Mouse (Mus musculus) kidney, adult 9 months (tissue): ENCODE results near the gene Tardbp.

Experiments
- DNase-seq: peaks from one replicate; pipeline ENCODE4 v3.0.0; 2022

Gene Tardbp

GRCm38 (mm10) chr4:148598826-148599225 lies 28.0 kb downstream of the Tardbp start:
- DNase-seq, result no peak

GRCm38 (mm10) chr4:148596731-148597130 lies 30.1 kb downstream of the Tardbp start:
- no peak for DNase-seq

GRCm38 (mm10) chr4:148595916-148596315 lies 30.9 kb downstream of the Tardbp start:
- no peak for DNase-seq

GRCm38 (mm10) chr4:148593996-148594395 lies 32.8 kb downstream of the Tardbp start:
- no peak for DNase-seq

- no peak for DNase-seq
Measured at GRCm38 (mm10) chr4:148591637-148592380, 35.0 kb downstream of the Tardbp start.

GRCm38 (mm10) chr4:148591171-148591630 lies 35.6 kb downstream of the Tardbp start, which contains the start of gene Srm:
TSS of gene Srm (plus strand) at chr4:148591503.
- DNase-seq, result peak; percentile 98

- DNase-seq, result no peak
Measured at GRCm38 (mm10) chr4:148590421-148591170, 36.2 kb downstream of the Tardbp start.

GRCm38 (mm10) chr4:148589565-148589964 lies 37.3 kb downstream of the Tardbp start:
- peak; percentile 46 for DNase-seq

- DNase-seq, result no peak
Measured at GRCm38 (mm10) chr4:148588793-148589192, 38.0 kb downstream of the Tardbp start.

GRCm38 (mm10) chr4:148586648-148587047 lies 40.2 kb downstream of the Tardbp start:
- no peak for DNase-seq

- no peak for DNase-seq
Measured at GRCm38 (mm10) chr4:148583257-148583656, 43.6 kb downstream of the Tardbp start.

GRCm38 (mm10) chr4:148581422-148581821 lies 45.4 kb downstream of the Tardbp start:
- no peak for DNase-seq

GRCm38 (mm10) chr4:148580765-148581164 lies 46.1 kb downstream of the Tardbp start:
- no peak for DNase-seq

- no peak for DNase-seq
Measured at GRCm38 (mm10) chr4:148573222-148573621, 53.6 kb downstream of the Tardbp start.

- DNase-seq, result no peak
Measured at GRCm38 (mm10) chr4:148570693-148571295, 56.0 kb downstream of the Tardbp start.

GRCm38 (mm10) chr4:148570138-148570537 lies 56.7 kb downstream of the Tardbp start:
- DNase-seq, result no peak

- no peak for DNase-seq
Measured at GRCm38 (mm10) chr4:148563595-148563994, 63.2 kb downstream of the Tardbp start.

GRCm38 (mm10) chr4:148562676-148563075 lies 64.1 kb downstream of the Tardbp start:
- no peak for DNase-seq
